Mouse (Mus musculus): ENCODE measurements around the gene Srsf4.

Srsf4 gene

GRCm38 (mm10) chr4:131873293-131874168 lies at the start of gene Srsf4:
TSS of gene Srsf4 (plus strand) at chr4:131873617.
- peak; percentile 96 for DNase-seq (ENCODE audit: low spot score)

GRCm38 (mm10) chr4:131824939-131825338 lies 48.5 kb upstream of the Srsf4 start:
- DNase-seq (ENCODE audit: low spot score): peak; percentile 56

- peak; percentile 65 for DNase-seq (ENCODE audit: low spot score)
Observed at GRCm38 (mm10) chr4:131825830-131826229, 47.6 kb upstream of the Srsf4 start.

- DNase-seq (ENCODE audit: low spot score): peak; percentile 71
Observed at GRCm38 (mm10) chr4:131826905-131827304, 46.5 kb upstream of the Srsf4 start.

GRCm38 (mm10) chr4:131829123-131829522 lies 44.3 kb upstream of the Srsf4 start:
- no peak for DNase-seq (ENCODE audit: low spot score)

- DNase-seq (ENCODE audit: low spot score): no peak
Observed at GRCm38 (mm10) chr4:131831546-131832045, 41.8 kb upstream of the Srsf4 start.

GRCm38 (mm10) chr4:131832759-131833407 lies 40.5 kb upstream of the Srsf4 start:
- no peak for DNase-seq (ENCODE audit: low spot score)

GRCm38 (mm10) chr4:131833971-131834609 lies 39.3 kb upstream of the Srsf4 start:
- peak; percentile 88 for DNase-seq (ENCODE audit: low spot score)

- DNase-seq (ENCODE audit: low spot score): peak; percentile 58
Observed at GRCm38 (mm10) chr4:131836351-131836881, 37.0 kb upstream of the Srsf4 start.

- no peak for DNase-seq (ENCODE audit: low spot score)
Observed at GRCm38 (mm10) chr4:131836891-131837491, 36.4 kb upstream of the Srsf4 start.

- DNase-seq (ENCODE audit: low spot score): peak; percentile 94
Observed at GRCm38 (mm10) chr4:131837872-131838524, 35.4 kb upstream of the Srsf4 start, which contains the start of gene Ptpru. TSS of gene Ptpru (minus strand) at chr4:131838288.

- peak; percentile 96 for DNase-seq (ENCODE audit: low spot score)
Observed at GRCm38 (mm10) chr4:131843290-131843743, 30.1 kb upstream of the Srsf4 start, which contains the start of gene Mecr. TSS of gene Mecr (plus strand) at chr4:131843470.

- DNase-seq (ENCODE audit: low spot score): no peak
Observed at GRCm38 (mm10) chr4:131845991-131846778, 27.2 kb upstream of the Srsf4 start.

- no peak for DNase-seq (ENCODE audit: low spot score)
Observed at GRCm38 (mm10) chr4:131848082-131848481, 25.3 kb upstream of the Srsf4 start.

GRCm38 (mm10) chr4:131849986-131850638 lies 23.3 kb upstream of the Srsf4 start:
- DNase-seq (ENCODE audit: low spot score): no peak

- no peak for DNase-seq (ENCODE audit: low spot score)
Observed at GRCm38 (mm10) chr4:131854950-131855349, 18.5 kb upstream of the Srsf4 start.

GRCm38 (mm10) chr4:131860492-131861340 lies 12.7 kb upstream of the Srsf4 start:
- DNase-seq (ENCODE audit: low spot score): peak; percentile 91

- DNase-seq (ENCODE audit: low spot score): no peak
Observed at GRCm38 (mm10) chr4:131861341-131861739, 12.1 kb upstream of the Srsf4 start.

Measured in retina, embryonic 14.5 days (tissue).